Mouse (Mus musculus): Measurements from ENCODE around the gene Egfem1.

DNA sequence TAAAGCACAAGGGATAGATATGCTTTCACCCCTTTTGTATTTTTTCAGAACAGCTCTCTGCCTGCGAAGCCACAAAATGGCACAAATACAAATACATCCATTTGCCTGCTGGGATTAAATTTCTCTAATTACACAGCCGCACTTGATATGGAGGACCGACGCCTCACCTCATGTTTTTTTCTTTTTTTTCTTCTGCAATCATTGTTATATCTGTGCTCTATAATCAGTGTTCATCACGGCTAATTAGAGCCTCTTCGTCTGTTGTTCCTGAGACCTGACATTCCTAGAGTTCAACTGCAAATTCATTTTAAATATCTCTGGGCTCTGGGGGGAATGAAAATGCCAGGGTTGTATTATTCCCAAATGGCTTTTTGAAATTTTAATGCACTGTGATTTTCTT lies 417.4 kb downstream of the Egfem1 start:
- TF ChIP-seq CTCF (IDR thresholded peaks at IDR 0.05; ENCODE audit: control insufficient read depth, insufficient read depth, low read length) (no peak), POLR2A (IDR thresholded peaks at IDR 0.05; ENCODE audit: borderline replicate concordance, control insufficient read depth, low read depth, low read length) (no peak)
